Mouse (Mus musculus) hindbrain, embryonic 13.5 days (tissue): Measurements from ENCODE around the gene Wnk1. TPM values are rescaled to one million over a fixed set of nuclear protein-coding genes. Genes with fewer than 3 reads are reported as not detected.

ENCODE experiments used
- ATAC-seq: fragments of 200-750 bp; cut with Nextera tagmentation; 2 replicates; pipeline ENCODE4 v1.8.0; 2017; ENCODE audit warnings: moderate TSS enrichment; ENCODE audit not compliant: low FRiP score
- H3K27ac ChIP-seq: fragments of 300-500 bp; sonication (generic); 2 replicates; pipeline ENCODE4 v1.5.1; 2015; ENCODE audit warnings: inconsistent platforms, mild to moderate bottlenecking, moderate library complexity
- H3K27me3 ChIP-seq: fragments of 300-500 bp; sonication (generic); 2 replicates; pipeline ENCODE4 v1.6.1; 2015; ENCODE audit warnings: mild to moderate bottlenecking, inconsistent platforms
- H3K36me3 ChIP-seq: fragments of 300-500 bp; sonication (generic); 2 replicates; pipeline ENCODE4 v1.6.1; 2015; ENCODE audit warnings: mild to moderate bottlenecking, inconsistent platforms
- H3K4me1 ChIP-seq: fragments of 300-500 bp; sonication (generic); replicated peaks from 2 replicates; pipeline ENCODE4 v1.6.1; 2015; ENCODE audit warnings: inconsistent platforms
- H3K4me2 ChIP-seq: fragments of 300-500 bp; sonication (generic); 2 replicates; pipeline ENCODE4 v1.6.1; 2015; ENCODE audit warnings: inconsistent platforms, mild to moderate bottlenecking, moderate library complexity
- H3K4me3 ChIP-seq: fragments of 300-500 bp; sonication (generic); 2 replicates; pipeline ENCODE4 v1.5.1; 2015; ENCODE audit warnings: mild to moderate bottlenecking, inconsistent platforms
- H3K9ac ChIP-seq: fragments of 300-500 bp; sonication (generic); 2 replicates; pipeline ENCODE4 v1.6.1; 2015; ENCODE audit warnings: mild to moderate bottlenecking, inconsistent platforms
- H3K9me3 ChIP-seq: fragments of 300-500 bp; sonication (generic); 2 replicates; pipeline ENCODE4 v1.6.1; 2016; ENCODE audit warnings: inconsistent platforms
- WGBS: fragments of 180-500 bp; shearing (Covaris S2); methylation state at CpG from one replicate; pipeline ENCODE4 v1.1.7; 2015; 5-methylcytosine and 5-hydroxymethylcytosine counted together
- polyA plus RNA-seq: library from polyadenylated mRNA; unstranded; fragments of >200 nt; fragmentation: Nextera tagmentation; extraction: Ambion mirVana; gene quantifications from 2 replicates; pipeline ENCODE4 v1.2.1, GENCODE M21; 2015

Gene Wnk1
- polyA plus RNA-seq, 1 experiment from 2014 or later = 56.5 TPM

- H3K27ac ChIP-seq = no peak overlapping the region
- no peaks in the 10 kb centered on the region for H3K27me3 ChIP-seq
- no peak overlapping the region for H3K4me3 ChIP-seq
- H3K36me3 ChIP-seq = no peaks in the 10 kb centered on the region
- no peak overlapping the region for H3K4me2 ChIP-seq
- no peak overlapping the region for H3K9ac ChIP-seq
- H3K9me3 ChIP-seq = peaks cover under 1% of the 10 kb centered on the region; the same call in 1 of the 2 replicates
- no peaks in the 10 kb centered on the region for H3K4me1 ChIP-seq
- no peak for ATAC-seq
- 71% methylated on average over 6 of the region's 6 CpGs for WGBS
Measured at GRCm38 (mm10) chr6:120065552-120066177, 27.2 kb upstream of the Wnk1 start.

GRCm38 (mm10) chr6:120064627-120065026, 26.2 kb upstream of the Wnk1 start:
- 39% methylated on average over 2 of the region's 2 CpGs for WGBS
- Histone ChIP-seq H3K9ac (no peak overlapping the region), H3K27ac (no peak overlapping the region), H3K9me3 (no peaks in the 10 kb centered on the region), H3K36me3 (no peaks in the 10 kb centered on the region), H3K4me3 (no peak overlapping the region), H3K27me3 (no peaks in the 10 kb centered on the region), H3K4me2 (no peak overlapping the region), H3K4me1 (no peaks in the 10 kb centered on the region)
- ATAC-seq = no peak

- no peaks in the 10 kb centered on the region for H3K27me3 ChIP-seq
- no peak overlapping the region for H3K4me3 ChIP-seq
- ATAC-seq = no peak
- H3K4me1 ChIP-seq = no peaks in the 10 kb centered on the region
- no peaks in the 10 kb centered on the region for H3K9me3 ChIP-seq
- H3K27ac ChIP-seq = no peak overlapping the region
- no peak overlapping the region for H3K9ac ChIP-seq
- H3K36me3 ChIP-seq = no peaks in the 10 kb centered on the region
- WGBS = 84% methylated on average over 5 of the region's 5 CpGs
- H3K4me2 ChIP-seq = no peak overlapping the region
Measured at GRCm38 (mm10) chr6:120062934-120063333, 24.5 kb upstream of the Wnk1 start.

GRCm38 (mm10) chr6:120055666-120056540, 17.4 kb upstream of the Wnk1 start:
- no peaks in the 10 kb centered on the region for H3K9me3 ChIP-seq
- H3K4me3 ChIP-seq = no peak overlapping the region
- no peak overlapping the region for H3K4me2 ChIP-seq
- no peaks in the 10 kb centered on the region for H3K36me3 ChIP-seq
- H3K9ac ChIP-seq = no peak overlapping the region
- no peaks in the 10 kb centered on the region for H3K27me3 ChIP-seq
- no peak for ATAC-seq
- no peak overlapping the region for H3K27ac ChIP-seq
- H3K4me1 ChIP-seq = no peaks in the 10 kb centered on the region
- 76% methylated on average over 2 of the region's 2 CpGs for WGBS

GRCm38 (mm10) chr6:120054412-120054811, 15.9 kb upstream of the Wnk1 start:
- Histone ChIP-seq H3K4me3 (no peak overlapping the region), H3K4me2 (no peak overlapping the region), H3K27ac (no peak overlapping the region), H3K4me1 (no peaks in the 10 kb centered on the region), H3K9ac (no peak overlapping the region), H3K36me3 (no peaks in the 10 kb centered on the region), H3K9me3 (no peaks in the 10 kb centered on the region), H3K27me3 (no peaks in the 10 kb centered on the region)
- ATAC-seq = no peak
- 83% methylated on average over 6 of the region's 6 CpGs for WGBS

- no peak overlapping the region for H3K27ac ChIP-seq
- H3K36me3 ChIP-seq = no peaks in the 10 kb centered on the region
- no peaks in the 10 kb centered on the region for H3K27me3 ChIP-seq
- no peaks in the 10 kb centered on the region for H3K4me1 ChIP-seq
- H3K4me3 ChIP-seq = no peak overlapping the region
- H3K9ac ChIP-seq = no peak overlapping the region
- no peak overlapping the region for H3K4me2 ChIP-seq
- ATAC-seq = no peak
- H3K9me3 ChIP-seq = no peaks in the 10 kb centered on the region
- 84% methylated on average over 7 of the region's 7 CpGs for WGBS
Measured at GRCm38 (mm10) chr6:120047705-120048292, 9.3 kb upstream of the Wnk1 start.

GRCm38 (mm10) chr6:120045406-120045805, 6.9 kb upstream of the Wnk1 start:
- H3K27ac ChIP-seq = no peak overlapping the region
- no peaks in the 10 kb centered on the region for H3K4me1 ChIP-seq
- 78% methylated on average over 4 of the region's 4 CpGs for WGBS
- no peak for ATAC-seq
- H3K4me2 ChIP-seq = no peak overlapping the region
- H3K9ac ChIP-seq = no peak overlapping the region
- H3K4me3 ChIP-seq = no peak overlapping the region
- peaks cover 3% of the 10 kb centered on the region; the same call in 1 of the 2 replicates for H3K27me3 ChIP-seq
- H3K9me3 ChIP-seq = no peaks in the 10 kb centered on the region
- no peaks in the 10 kb centered on the region for H3K36me3 ChIP-seq

- 78% methylated on average over 1 of the region's 1 CpGs for WGBS
- Histone ChIP-seq H3K4me2 (no peak overlapping the region), H3K9ac (no peak overlapping the region), H3K4me1 (0 out of 2 replicates have a peak, but pooled peaks cover 3% of the 10 kb centered on the region), H3K27ac (no peak overlapping the region), H3K27me3 (peaks cover 3% of the 10 kb centered on the region; the same call in 1 of the 2 replicates), H3K4me3 (no peak overlapping the region), H3K9me3 (no peaks in the 10 kb centered on the region), H3K36me3 (no peaks in the 10 kb centered on the region)
- no peak for ATAC-seq
Measured at GRCm38 (mm10) chr6:120042632-120043220, 4.3 kb upstream of the Wnk1 start.

GRCm38 (mm10) chr6:120040557-120040857, 2.0 kb upstream of the Wnk1 start:
- H3K4me3 ChIP-seq = no peak overlapping the region
- WGBS = 90% methylated on average over 4 of the region's 4 CpGs

GRCm38 (mm10) chr6:120039668-120040556, 1.4 kb upstream of the Wnk1 start:
- H3K4me1 ChIP-seq = peaks cover 20% of the 10 kb centered on the region
- H3K4me2 ChIP-seq = peak overlapping the region; percentile 78
- peak overlapping the region; percentile 64; the same call in 1 of the 2 replicates for H3K9ac ChIP-seq
- no peaks in the 10 kb centered on the region for H3K36me3 ChIP-seq
- H3K27ac ChIP-seq = no peak overlapping the region; the same call in 1 of the 2 replicates
- WGBS = 2% methylated on average over 24 of the region's 24 CpGs
- ATAC-seq = 0 out of 2 replicates have a peak, but pooled peaks have one; percentile 5
- no peaks in the 10 kb centered on the region for H3K9me3 ChIP-seq
- H3K27me3 ChIP-seq = peaks cover 3% of the 10 kb centered on the region; the same call in 1 of the 2 replicates
- H3K4me3 ChIP-seq = peak overlapping the region; percentile 73

More at GRCm38 (mm10) chr6:120040557-120040857, 2.0 kb upstream of the Wnk1 start:
- no peaks in the 10 kb centered on the region for H3K9me3 ChIP-seq
- no peak for ATAC-seq
- H3K36me3 ChIP-seq = no peaks in the 10 kb centered on the region
- peaks cover 16% of the 10 kb centered on the region for H3K4me1 ChIP-seq
- H3K9ac ChIP-seq = no peak overlapping the region
- no peak overlapping the region for H3K4me2 ChIP-seq
- H3K27ac ChIP-seq = no peak overlapping the region
- peaks cover 3% of the 10 kb centered on the region; the same call in 1 of the 2 replicates for H3K27me3 ChIP-seq

- H3K4me3 ChIP-seq = peak overlapping the region; percentile 73
- peak overlapping the region; percentile 78 for H3K4me2 ChIP-seq
- peaks cover 3% of the 10 kb centered on the region; the same call in 1 of the 2 replicates for H3K27me3 ChIP-seq
- under 1% methylated on average over 9 of the region's 9 CpGs for WGBS
- peak overlapping the region; percentile 81 for H3K27ac ChIP-seq
- peaks cover 22% of the 10 kb centered on the region for H3K4me1 ChIP-seq
- H3K9me3 ChIP-seq = no peaks in the 10 kb centered on the region
- H3K9ac ChIP-seq = peak overlapping the region; percentile 64
- ATAC-seq = peak; percentile 0; the same call in 1 of the 2 replicates
- no peaks in the 10 kb centered on the region for H3K36me3 ChIP-seq
Measured at GRCm38 (mm10) chr6:120039256-120039563, 738 bp upstream of the Wnk1 start.
